Mouse (Mus musculus): ENCODE measurements at regions not wholly inside any gene's neighbourhood (a gene's known extent, or its start where the extent isn't known, plus 50 kb on each side); places are given as distances from the start of the nearest gene placed in this dataset.

- H3K4me3 ChIP-seq, result no peak overlapping the region
- no peak for ATAC-seq (ENCODE audit: extremely low read depth, insufficient number of reproducible peaks, low FRiP score, low TSS enrichment)
- H3K4me2 ChIP-seq, result no peak overlapping the region
- 74% methylated on average over 11 of the region's 11 CpGs for WGBS
- no peak overlapping the region for H3K9ac ChIP-seq
- H3K27me3 ChIP-seq (replicated peaks), result no peaks in the 10 kb centered on the region
- H3K36me3 ChIP-seq, result no peaks in the 10 kb centered on the region
- peaks cover 9% of the 10 kb centered on the region; the same call in 1 of the 2 replicates for H3K4me1 ChIP-seq
- H3K27ac ChIP-seq (replicated peaks), result no peak overlapping the region
- H3K9me3 ChIP-seq, result no peaks in the 10 kb centered on the region
These were observed 88.1 kb upstream of the Twist2 start for GRCm38 (mm10) chr1:91713131-91713530.

GRCm38 (mm10) chr1:91714266-91714665, 87.0 kb upstream of the Twist2 start:
- Histone ChIP-seq H3K9ac (no peak overlapping the region), H3K4me2 (no peak overlapping the region), H3K4me3 (no peak overlapping the region), H3K4me1 (peaks cover 9% of the 10 kb centered on the region; the same call in 1 of the 2 replicates), H3K9me3 (no peaks in the 10 kb centered on the region), H3K36me3 (no peaks in the 10 kb centered on the region), H3K27me3 (replicated peaks) (no peaks in the 10 kb centered on the region), H3K27ac (replicated peaks) (no peak overlapping the region)
- WGBS, result 74% methylated on average over 6 of the region's 6 CpGs
- no peak for ATAC-seq (ENCODE audit: extremely low read depth, insufficient number of reproducible peaks, low FRiP score, low TSS enrichment)

GRCm38 (mm10) chr1:91715341-91715740, 85.9 kb upstream of the Twist2 start:
- no peaks in the 10 kb centered on the region for H3K9me3 ChIP-seq
- H3K27ac ChIP-seq (replicated peaks), result no peak overlapping the region
- H3K9ac ChIP-seq, result no peak overlapping the region
- H3K4me1 ChIP-seq, result peaks cover 9% of the 10 kb centered on the region; the same call in 1 of the 2 replicates
- no peak overlapping the region for H3K4me3 ChIP-seq
- no peak for ATAC-seq (ENCODE audit: extremely low read depth, insufficient number of reproducible peaks, low FRiP score, low TSS enrichment)
- no peaks in the 10 kb centered on the region for H3K27me3 ChIP-seq (replicated peaks)
- H3K4me2 ChIP-seq, result no peak overlapping the region
- H3K36me3 ChIP-seq, result no peaks in the 10 kb centered on the region
- 58% methylated on average over 7 of the region's 7 CpGs for WGBS

- Histone ChIP-seq H3K4me3 (no peak overlapping the region), H3K27ac (replicated peaks) (no peak overlapping the region), H3K9ac (no peak overlapping the region), H3K36me3 (no peaks in the 10 kb centered on the region), H3K4me2 (no peak overlapping the region), H3K27me3 (replicated peaks) (no peaks in the 10 kb centered on the region), H3K9me3 (no peaks in the 10 kb centered on the region), H3K4me1 (peaks cover 9% of the 10 kb centered on the region; the same call in 1 of the 2 replicates)
- 72% methylated on average over 2 of the region's 2 CpGs for WGBS
- no peak for ATAC-seq (ENCODE audit: extremely low read depth, insufficient number of reproducible peaks, low FRiP score, low TSS enrichment)
These were observed 85.5 kb upstream of the Twist2 start for GRCm38 (mm10) chr1:91715791-91716190.

GRCm38 (mm10) chr1:91716836-91717235, 84.4 kb upstream of the Twist2 start:
- Histone ChIP-seq H3K4me3 (no peak overlapping the region), H3K36me3 (no peaks in the 10 kb centered on the region), H3K27me3 (replicated peaks) (no peaks in the 10 kb centered on the region), H3K9ac (no peak overlapping the region), H3K4me2 (no peak overlapping the region), H3K4me1 (peaks cover 9% of the 10 kb centered on the region; the same call in 1 of the 2 replicates), H3K9me3 (no peaks in the 10 kb centered on the region), H3K27ac (replicated peaks) (no peak overlapping the region)
- no peak for ATAC-seq (ENCODE audit: extremely low read depth, insufficient number of reproducible peaks, low FRiP score, low TSS enrichment)
- 80% methylated on average over 2 of the region's 2 CpGs for WGBS

GRCm38 (mm10) chr1:91717961-91718360, 83.3 kb upstream of the Twist2 start:
- 32% methylated on average over 8 of the region's 8 CpGs for WGBS
- H3K9me3 ChIP-seq, result no peaks in the 10 kb centered on the region
- no peak overlapping the region for H3K27ac ChIP-seq (replicated peaks)
- no peak overlapping the region for H3K9ac ChIP-seq
- no peaks in the 10 kb centered on the region for H3K27me3 ChIP-seq (replicated peaks)
- H3K4me1 ChIP-seq, result peaks cover 9% of the 10 kb centered on the region; the same call in 1 of the 2 replicates
- no peak for ATAC-seq (ENCODE audit: extremely low read depth, insufficient number of reproducible peaks, low FRiP score, low TSS enrichment)
- no peaks in the 10 kb centered on the region for H3K36me3 ChIP-seq
- no peak overlapping the region for H3K4me2 ChIP-seq
- H3K4me3 ChIP-seq, result no peak overlapping the region

- H3K36me3 ChIP-seq, result no peaks in the 10 kb centered on the region
- peaks cover 4% of the 10 kb centered on the region; the same call in 1 of the 2 replicates for H3K4me1 ChIP-seq
- no peak overlapping the region for H3K27ac ChIP-seq (replicated peaks)
- no peak overlapping the region for H3K9ac ChIP-seq
- no peaks in the 10 kb centered on the region for H3K9me3 ChIP-seq
- H3K4me3 ChIP-seq, result no peak overlapping the region
- H3K27me3 ChIP-seq (replicated peaks), result peaks cover 9% of the 10 kb centered on the region; the same call in 1 of the 2 replicates
- WGBS, result 78% methylated on average over 11 of the region's 11 CpGs
- no peak for ATAC-seq (ENCODE audit: extremely low read depth, insufficient number of reproducible peaks, low FRiP score, low TSS enrichment)
- H3K4me2 ChIP-seq, result no peak overlapping the region
These were observed 72.0 kb upstream of the Twist2 start for GRCm38 (mm10) chr1:91729246-91729645.

GRCm38 (mm10) chr1:91730281-91730680, 71.0 kb upstream of the Twist2 start:
- no peaks in the 10 kb centered on the region for H3K36me3 ChIP-seq
- no peak for ATAC-seq (ENCODE audit: extremely low read depth, insufficient number of reproducible peaks, low FRiP score, low TSS enrichment)
- no peak overlapping the region for H3K4me3 ChIP-seq
- H3K9me3 ChIP-seq, result no peaks in the 10 kb centered on the region
- no peak overlapping the region for H3K4me2 ChIP-seq
- 49% methylated on average over 2 of the region's 2 CpGs for whole genome bisulfite sequencing
- no peak overlapping the region for H3K27ac ChIP-seq (replicated peaks)
- H3K9ac ChIP-seq, result no peak overlapping the region
- H3K4me1 ChIP-seq, result peaks cover 4% of the 10 kb centered on the region; the same call in 1 of the 2 replicates
- H3K27me3 ChIP-seq (replicated peaks), result peaks cover 9% of the 10 kb centered on the region; the same call in 1 of the 2 replicates

- WGBS, result 72% methylated on average over 13 of the region's 13 CpGs
- Histone ChIP-seq H3K27me3 (replicated peaks) (peaks cover 9% of the 10 kb centered on the region; the same call in 1 of the 2 replicates), H3K4me3 (no peak overlapping the region), H3K9me3 (no peaks in the 10 kb centered on the region), H3K27ac (replicated peaks) (no peak overlapping the region), H3K9ac (no peak overlapping the region), H3K36me3 (no peaks in the 10 kb centered on the region), H3K4me1 (peaks cover 4% of the 10 kb centered on the region; the same call in 1 of the 2 replicates), H3K4me2 (no peak overlapping the region)
- no peak for ATAC-seq (ENCODE audit: extremely low read depth, insufficient number of reproducible peaks, low FRiP score, low TSS enrichment)
These were observed 69.6 kb upstream of the Twist2 start for GRCm38 (mm10) chr1:91731703-91732102.

- WGBS, result 70% methylated on average over 12 of the region's 12 CpGs
- Histone ChIP-seq H3K4me3 (no peak overlapping the region), H3K4me2 (no peak overlapping the region), H3K9ac (no peak overlapping the region), H3K4me1 (peaks cover 4% of the 10 kb centered on the region; the same call in 1 of the 2 replicates), H3K27ac (replicated peaks) (no peak overlapping the region), H3K36me3 (no peaks in the 10 kb centered on the region), H3K27me3 (replicated peaks) (peaks cover 9% of the 10 kb centered on the region; the same call in 1 of the 2 replicates), H3K9me3 (no peaks in the 10 kb centered on the region)
- ATAC-seq (ENCODE audit: extremely low read depth, insufficient number of reproducible peaks, low FRiP score, low TSS enrichment), result no peak
These were observed 68.8 kb upstream of the Twist2 start for GRCm38 (mm10) chr1:91732461-91732861.

GRCm38 (mm10) chr1:91734731-91735130, 66.5 kb upstream of the Twist2 start:
- Histone ChIP-seq H3K4me1 (peaks cover 4% of the 10 kb centered on the region; the same call in 1 of the 2 replicates), H3K4me3 (no peak overlapping the region), H3K9me3 (no peaks in the 10 kb centered on the region), H3K36me3 (no peaks in the 10 kb centered on the region), H3K9ac (no peak overlapping the region), H3K27me3 (replicated peaks) (no peaks in the 10 kb centered on the region; the same call in 1 of the 2 replicates), H3K27ac (replicated peaks) (no peak overlapping the region), H3K4me2 (no peak overlapping the region)
- WGBS, result 72% methylated on average over 2 of the region's 2 CpGs
- ATAC-seq (ENCODE audit: extremely low read depth, insufficient number of reproducible peaks, low FRiP score, low TSS enrichment), result no peak

- no peak overlapping the region for H3K4me2 ChIP-seq
- no peak overlapping the region for H3K9ac ChIP-seq
- H3K36me3 ChIP-seq, result no peaks in the 10 kb centered on the region
- no peak for ATAC-seq (ENCODE audit: extremely low read depth, insufficient number of reproducible peaks, low FRiP score, low TSS enrichment)
- H3K4me3 ChIP-seq, result no peak overlapping the region
- H3K27ac ChIP-seq (replicated peaks), result no peak overlapping the region
- no peaks in the 10 kb centered on the region; the same call in 1 of the 2 replicates for H3K27me3 ChIP-seq (replicated peaks)
- WGBS, result 47% methylated on average over 4 of the region's 5 CpGs
- H3K4me1 ChIP-seq, result peaks cover 4% of the 10 kb centered on the region; the same call in 1 of the 2 replicates
- H3K9me3 ChIP-seq, result no peaks in the 10 kb centered on the region
These were observed 65.8 kb upstream of the Twist2 start for GRCm38 (mm10) chr1:91735436-91735835.
